Mouse (Mus musculus) activated CD4-positive, CD25-positive, alpha-beta regulatory T cell, adult 4 months (primary cell): Measurements from ENCODE around the gene Elmo1. TPM values are rescaled to one million over a fixed set of nuclear protein-coding genes. Genes with fewer than 3 reads are reported as not detected.

Source experiments
- ATAC-seq: one replicate; pipeline ENCODE4 v1.8.0; 2017
- polyA plus RNA-seq, 2 experiments: library from polyadenylated mRNA; unstranded; fragments of 100-300 nt; shearing (Covaris generic); gene quantifications; one replicate each; pipeline ENCODE4 v1.2.1; 2017

Gene Elmo1
- 100 to 1,000 TPM in 1 of 2 experiments, 10 to 100 TPM in 1; 81.7 to 103 TPM for polyA plus RNA-seq

- ATAC-seq, result no peak
These were observed at the start of gene Elmo1 for GRCm38 (mm10) chr13:20090133-20090710. Elmo1 (plus strand) TSS chr13:20090596.

- ATAC-seq, result no peak
These were observed 49.1 kb upstream of the Elmo1 start for GRCm38 (mm10) chr13:20041169-20041830.

DNA sequence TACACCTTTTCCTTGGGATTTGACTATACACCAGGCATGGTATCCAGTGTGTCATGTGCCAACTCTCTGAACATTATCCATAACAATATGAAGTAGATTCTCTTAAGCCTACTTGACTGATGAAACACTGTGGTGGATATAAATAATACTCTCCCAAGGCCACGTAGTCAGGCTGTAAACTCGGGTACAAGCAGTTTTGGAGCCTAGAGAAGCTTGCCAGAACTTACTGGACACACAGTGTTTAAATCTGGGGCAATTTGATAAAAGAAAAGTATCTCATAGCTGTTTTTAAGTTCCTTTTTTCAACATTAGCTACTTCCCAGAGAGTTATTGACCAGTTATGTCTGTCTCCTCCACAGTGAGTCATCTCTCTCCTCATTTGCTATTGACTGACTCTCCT, 47.5 kb upstream of the Elmo1 start:
- ATAC-seq, result no peak

GRCm38 (mm10) chr13:20045350-20045749, 45.0 kb upstream of the Elmo1 start:
- no peak for ATAC-seq

- ATAC-seq, result no peak
These were observed 44.6 kb upstream of the Elmo1 start for GRCm38 (mm10) chr13:20045836-20046235.

DNA sequence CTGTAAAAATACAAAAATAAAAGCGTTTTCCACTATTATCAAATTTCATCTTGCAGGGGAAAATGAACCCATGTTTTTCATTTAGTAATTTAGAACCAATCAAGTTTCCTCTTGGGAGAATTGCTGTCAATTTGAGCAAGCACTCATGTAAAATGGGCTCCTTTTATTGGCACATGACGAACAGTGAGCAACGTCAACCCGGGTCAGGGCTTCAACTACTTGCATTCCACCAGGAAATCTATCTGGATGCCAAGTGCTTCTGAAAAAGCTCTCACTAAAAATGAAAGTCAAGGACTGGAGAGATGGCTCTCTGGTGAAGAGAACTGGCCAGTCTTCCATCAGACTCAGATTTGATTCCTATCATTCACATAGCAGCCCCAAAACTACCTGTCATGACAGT, 44.0 kb upstream of the Elmo1 start:
- ATAC-seq, result no peak

GRCm38 (mm10) chr13:20047926-20048836, 42.2 kb upstream of the Elmo1 start:
- no peak for ATAC-seq

DNA sequence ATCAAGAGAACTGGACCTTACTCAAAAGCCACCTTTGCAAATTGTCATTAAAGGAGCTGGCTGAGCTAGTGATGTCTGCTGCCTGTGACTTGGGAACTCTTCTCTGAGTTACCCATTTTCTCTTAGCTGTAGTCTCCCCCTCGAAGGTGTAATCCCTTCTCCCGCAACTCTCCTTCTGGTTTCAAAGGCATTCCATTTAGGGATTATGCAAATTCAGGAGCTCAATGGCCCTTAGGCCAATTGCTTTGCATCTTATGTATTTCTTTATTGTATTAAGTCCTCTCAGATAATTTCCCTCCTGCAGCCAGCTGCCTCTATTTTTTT, 41.6 kb upstream of the Elmo1 start:
- ATAC-seq, result no peak

GRCm38 (mm10) chr13:20049654-20050053, 40.7 kb upstream of the Elmo1 start:
- ATAC-seq, result no peak

DNA sequence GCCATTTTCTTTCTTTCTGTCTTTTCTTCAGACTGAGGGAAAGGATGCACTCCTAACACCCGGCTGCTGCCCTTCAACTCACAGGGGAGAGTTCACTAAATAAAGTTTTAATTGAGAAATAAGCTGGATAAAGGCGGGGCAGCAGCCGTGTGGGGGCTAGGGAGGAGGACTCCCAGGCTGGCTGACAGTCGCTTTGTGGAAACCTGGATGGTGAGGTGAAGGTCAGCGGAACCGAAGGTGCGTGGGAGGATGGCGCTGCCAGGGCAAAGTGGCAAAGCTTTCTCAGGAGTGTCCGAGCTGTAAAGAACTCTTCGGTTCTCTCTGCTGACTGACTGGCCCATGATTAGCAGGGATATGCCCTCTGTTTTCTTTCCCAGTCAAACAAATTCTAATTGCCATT, 40.2 kb upstream of the Elmo1 start:
- no peak for ATAC-seq

DNA sequence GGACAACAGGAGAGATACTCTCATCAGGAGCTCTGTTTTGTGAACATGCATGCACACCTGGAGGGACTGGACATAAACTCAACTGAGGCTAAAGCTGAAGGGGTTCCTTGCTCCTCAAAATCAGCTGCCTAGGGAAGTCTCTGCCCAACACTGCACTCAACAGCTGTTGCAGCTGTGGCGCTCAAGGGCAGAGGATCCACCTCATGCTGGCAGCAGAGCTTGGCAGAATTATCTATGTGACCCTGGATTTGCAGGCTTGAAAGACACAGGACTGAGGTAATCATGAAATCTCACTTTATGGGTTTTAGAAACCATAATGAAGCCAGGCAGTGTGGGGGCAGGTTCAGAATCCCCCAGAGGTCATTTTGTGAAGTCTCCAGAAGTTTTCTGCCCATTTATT, 32.5 kb upstream of the Elmo1 start:
- no peak for ATAC-seq

- ATAC-seq, result no peak
These were observed 29.4 kb upstream of the Elmo1 start for GRCm38 (mm10) chr13:20061031-20061430.

DNA sequence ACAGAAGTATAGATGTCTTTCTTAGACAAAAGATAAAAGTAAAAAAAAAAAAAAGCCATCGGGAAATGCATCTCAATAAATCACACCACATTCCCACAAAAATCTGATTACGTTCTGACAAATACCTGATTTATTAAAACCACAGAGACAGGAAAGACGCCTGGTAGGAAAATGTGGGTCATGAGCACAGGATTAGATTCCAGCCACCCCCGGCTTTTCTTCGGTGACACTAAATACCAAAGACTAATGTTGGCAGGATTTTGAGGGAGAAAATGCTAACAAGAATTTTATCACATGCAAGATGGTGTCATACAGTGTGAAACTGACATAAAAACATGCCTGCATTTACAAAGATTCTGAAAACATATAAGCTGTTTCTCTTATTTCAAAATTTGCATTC, 27.1 kb upstream of the Elmo1 start:
- no peak for ATAC-seq

DNA sequence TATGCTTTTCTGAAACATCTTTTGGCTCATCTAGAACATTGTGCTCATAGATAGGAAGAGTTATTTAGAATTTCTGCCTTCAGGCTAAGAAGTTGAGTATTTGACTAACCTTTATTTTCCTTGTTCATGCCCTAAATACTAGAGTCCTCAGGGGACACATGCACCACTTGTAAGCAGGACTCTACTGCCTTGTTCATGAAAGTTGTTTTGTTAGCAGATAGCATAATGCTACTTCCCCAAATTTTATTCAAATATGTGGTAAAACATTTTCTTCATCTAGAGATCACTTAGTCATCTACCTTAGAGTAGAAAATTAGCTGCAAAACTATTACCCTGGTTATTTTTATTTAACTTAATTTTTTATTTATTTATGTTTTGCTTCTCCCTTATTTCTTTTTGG, 18.4 kb upstream of the Elmo1 start:
- ATAC-seq, result no peak

GRCm38 (mm10) chr13:20072994-20073393, 17.4 kb upstream of the Elmo1 start:
- no peak for ATAC-seq

DNA sequence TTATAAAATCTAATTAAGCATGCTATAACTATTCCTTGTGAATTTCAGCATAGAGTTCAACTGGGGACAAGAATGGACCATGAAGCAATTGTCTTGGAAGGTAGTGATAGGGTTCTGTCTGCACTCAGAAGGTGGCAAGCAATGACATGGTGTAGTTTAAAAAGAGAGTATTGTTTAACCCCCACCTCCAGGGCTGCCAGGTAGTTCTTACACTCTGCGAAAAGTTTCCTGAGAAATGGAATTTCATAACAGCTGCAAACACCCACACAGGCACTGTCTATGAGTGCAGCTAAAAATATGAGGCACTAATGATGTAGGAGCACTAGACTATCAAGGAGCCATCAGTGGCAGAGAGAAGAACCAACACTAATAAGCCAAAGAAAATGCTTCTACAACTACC, 13.9 kb upstream of the Elmo1 start:
- ATAC-seq, result no peak

DNA sequence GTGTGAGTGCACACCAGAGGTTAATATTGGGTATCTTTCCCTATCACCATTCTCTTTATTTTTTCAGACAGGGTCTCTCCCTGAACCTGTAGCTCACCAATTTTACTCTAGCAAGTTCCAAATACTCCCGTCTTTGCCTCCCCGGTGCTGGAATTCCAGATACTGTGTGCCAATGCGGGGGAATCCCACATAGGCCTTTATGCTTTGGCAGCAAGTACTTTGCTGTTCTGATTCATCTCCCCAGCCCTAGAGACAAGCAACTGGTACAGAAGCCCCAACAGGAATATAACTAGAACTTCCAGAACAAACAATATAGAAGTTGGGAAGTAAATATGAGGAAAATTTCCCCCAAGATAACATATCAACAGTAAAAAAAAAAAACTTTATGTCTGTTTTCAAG, 13.2 kb upstream of the Elmo1 start:
- ATAC-seq, result no peak

DNA sequence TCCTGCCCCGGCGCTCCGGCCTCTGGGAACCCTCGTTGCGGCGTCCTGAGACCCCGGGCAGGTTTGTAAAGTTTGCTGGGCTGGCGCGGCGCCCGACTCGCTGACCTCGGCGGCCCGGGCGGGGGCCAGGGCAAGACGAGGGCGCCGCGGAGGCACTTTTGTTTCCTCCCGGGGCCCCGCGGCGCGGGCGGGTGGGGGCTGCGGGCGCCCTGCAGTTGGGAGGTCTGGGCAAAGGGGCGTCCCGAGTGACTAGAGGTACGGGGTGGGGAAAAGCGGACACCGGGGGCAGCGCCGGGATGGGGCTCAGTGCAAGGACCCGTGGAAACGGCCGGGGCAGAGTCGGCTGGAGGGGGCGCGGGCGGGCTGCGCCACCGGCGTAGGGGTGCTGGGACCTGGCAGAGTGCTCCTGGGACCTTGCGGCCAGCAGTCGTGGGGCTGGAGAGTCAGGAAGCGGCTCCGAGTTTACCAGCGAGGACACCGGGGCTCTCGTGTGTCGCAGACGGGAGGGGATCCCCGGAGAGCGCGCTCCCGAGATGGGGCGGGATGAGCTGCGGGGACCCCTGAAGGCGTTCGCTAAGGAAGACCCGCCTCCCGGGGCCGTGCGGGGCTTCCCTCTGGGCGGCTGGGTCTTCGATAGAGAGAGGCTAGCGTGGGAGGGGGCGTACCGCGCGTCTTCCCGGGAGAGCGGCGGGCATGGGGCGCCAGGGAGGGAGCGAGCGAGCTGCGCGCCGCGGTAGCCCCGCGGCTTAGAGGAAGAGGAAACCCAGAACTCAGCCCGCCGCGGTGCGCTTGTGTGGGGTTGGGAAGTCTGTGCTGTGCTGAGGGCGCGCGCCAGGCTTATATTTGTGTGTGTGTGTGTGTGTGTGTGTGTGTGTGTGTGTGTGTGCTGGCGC, 561 bp downstream of the Elmo1 start:
- ATAC-seq, result peak; percentile 34

GRCm38 (mm10) chr13:20091604-20091926, 1.2 kb downstream of the Elmo1 start:
- no peak for ATAC-seq

GRCm38 (mm10) chr13:20092301-20092700, 1.9 kb downstream of the Elmo1 start:
- ATAC-seq, result peak; percentile 8

DNA sequence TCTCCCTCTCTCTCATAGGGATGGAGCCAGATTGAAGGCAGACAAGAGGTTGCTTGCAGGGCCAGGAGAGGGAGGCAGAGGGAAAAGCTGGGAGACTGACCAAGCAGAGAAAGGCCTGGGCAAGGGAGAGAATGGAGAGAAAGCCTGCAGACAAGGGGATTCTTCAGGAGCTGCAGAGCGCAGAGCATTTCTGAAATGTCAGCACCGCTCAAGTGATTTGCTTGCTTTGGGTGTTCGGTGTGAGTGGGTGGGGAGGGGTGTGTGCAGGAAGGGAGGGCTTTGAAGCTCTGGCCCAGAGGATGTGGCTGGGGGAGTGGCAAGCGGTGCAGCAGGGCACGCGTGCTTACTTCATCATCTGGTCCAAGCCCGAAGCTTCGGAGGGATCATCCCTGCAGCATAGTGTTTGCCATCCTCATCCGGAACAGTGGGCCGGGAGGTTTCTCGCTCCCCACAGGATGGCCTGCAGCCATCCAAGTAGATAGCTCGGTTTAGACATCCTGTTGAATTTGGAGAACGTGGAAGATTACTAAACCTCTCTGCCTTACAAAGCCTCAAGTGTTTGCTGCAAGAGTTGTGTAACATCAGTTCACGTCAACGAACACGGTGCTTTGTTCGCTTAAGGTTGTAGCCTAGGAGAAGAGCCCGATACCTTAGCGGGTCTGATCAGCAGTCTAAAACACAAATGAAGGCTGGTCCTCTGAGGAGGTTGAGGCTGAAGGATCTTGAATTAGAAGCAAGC, 3.1 kb downstream of the Elmo1 start:
- ATAC-seq, result peak; percentile 65
